ENCODE assay signal across 18 mouse cellular contexts in genomic region chr3:145790233-145790632, GRCm38 (mm10). TPM values are rescaled to one million over a fixed set of nuclear protein-coding genes. Genes with fewer than 3 reads are reported as not detected.
DNase-seq lines count a peak whose midpoint lies in the region; ATAC-seq lines count a peak whose summit lies in the region.
"Had no signal": no experiment of that assay in that cellular context is flagged by ENCODE, and none has a peak within 500 bp of the region (broad histone marks: within the 10 kb centered on the region; RNA-seq: fewer than 3 reads in every experiment).

No protein-coding gene starts in this region.

- ATAC-seq in kidney, embryonic 15.5 days (replicated peaks; ENCODE audit: low FRiP score): peak; percentile 82
- peak; percentile 8; the same call in 1 of the 2 replicates for ATAC-seq in liver, embryonic 13.5 days (ENCODE audit: low read depth)

- H3K4me3 ChIP-seq in heart, embryonic 10.5 days: no peak overlapping the region
- H3K4me3 ChIP-seq in kidney, embryonic 15.5 days (replicated peaks): no peak overlapping the region
- no peak overlapping the region for H3K4me3 ChIP-seq in liver, embryonic 13.5 days (replicated peaks)
- H3K4me3 ChIP-seq: embryonic facial prominence, embryonic 13.5 days; hindbrain, embryonic 12.5 days; left cerebral cortex, adult 2 months; midbrain, embryonic 10.5 days; neural tube, embryonic 15.5 days had no signal

- WGBS in heart, embryonic 10.5 days: 46% methylated on average over 3 of the region's 3 CpGs
- WGBS in kidney, embryonic 15.5 days: 34% methylated on average over 3 of the region's 3 CpGs
- 61% methylated on average over 3 of the region's 3 CpGs for WGBS in liver, embryonic 13.5 days (ENCODE audit: insufficient replicate concordance)

- H3K9me3 ChIP-seq in heart, embryonic 10.5 days: no peaks in the 10 kb centered on the region
- no peaks in the 10 kb centered on the region for H3K9me3 ChIP-seq in kidney, embryonic 15.5 days (replicated peaks)
- H3K9me3 ChIP-seq in liver, embryonic 13.5 days (replicated peaks): no peaks in the 10 kb centered on the region
- H3K9me3 ChIP-seq: embryonic facial prominence, embryonic 13.5 days; hindbrain, embryonic 12.5 days; neural tube, embryonic 15.5 days had no signal

- H3K4me2 ChIP-seq in kidney, embryonic 15.5 days: no peak overlapping the region
- no peak overlapping the region for H3K4me2 ChIP-seq in liver, embryonic 13.5 days
- H3K4me2 ChIP-seq: embryonic facial prominence, embryonic 13.5 days; hindbrain, embryonic 12.5 days; neural tube, embryonic 15.5 days had no signal

- no peaks in the 10 kb centered on the region for H3K36me3 ChIP-seq in heart, embryonic 10.5 days
- no peaks in the 10 kb centered on the region for H3K36me3 ChIP-seq in kidney, embryonic 15.5 days
- no peaks in the 10 kb centered on the region for H3K36me3 ChIP-seq in liver, embryonic 13.5 days
- H3K36me3 ChIP-seq: embryonic facial prominence, embryonic 13.5 days; G1E; hindbrain, embryonic 12.5 days; midbrain, embryonic 10.5 days; neural tube, embryonic 15.5 days had no signal

- DNase-seq in heart, embryonic 10.5 days (ENCODE audit: low spot score): no peak
- no peak for DNase-seq in heart, postnatal 10 days
- no peak for DNase-seq in kidney, postnatal 36 days
- peak; percentile 16 for DNase-seq in gastrocnemius, postnatal 14 days
- DNase-seq in liver, embryonic 13.5 days: no peak
- no peak for DNase-seq in left cerebral cortex, postnatal 14 days (ENCODE audit: low spot score in 2 of 2)
- DNase-seq: adrenal gland, adult 8-10 months; cerebellum, adult 18-20 months; kidney, adult 2 months; lung, postnatal 36 days; retina, postnatal 1 day had no signal

- H3K27ac ChIP-seq in heart, embryonic 10.5 days: peak overlapping the region; percentile 48; the same call in 1 of the 2 replicates
- peak overlapping the region; percentile 15; the same call in 1 of the 2 replicates for H3K27ac ChIP-seq in kidney, embryonic 15.5 days
- peak overlapping the region; percentile 13; the same call in 1 of the 2 replicates for H3K27ac ChIP-seq in liver, embryonic 13.5 days
- H3K27ac ChIP-seq: embryonic facial prominence, embryonic 13.5 days; hindbrain, embryonic 12.5 days; left cerebral cortex, adult 2 months; midbrain, embryonic 10.5 days; neural tube, embryonic 15.5 days had no signal

- intact Hi-C loops in heart, postnatal 10 days (cut with DNase I): no loop called here
- intact Hi-C loops in gastrocnemius, postnatal 14 days (cut with DNase I; ENCODE audit: low total_unique reads): no loop called here
- intact Hi-C loops in left cerebral cortex, postnatal 14 days (cut with DNase I): no loop called here

- no peak overlapping the region for H3K9ac ChIP-seq in kidney, embryonic 15.5 days
- H3K9ac ChIP-seq in liver, embryonic 13.5 days: no peak overlapping the region
- H3K9ac ChIP-seq: embryonic facial prominence, embryonic 13.5 days; hindbrain, embryonic 12.5 days; neural tube, embryonic 15.5 days had no signal

- no peaks in the 10 kb centered on the region for H3K27me3 ChIP-seq in heart, embryonic 10.5 days (ENCODE audit: insufficient read depth, poor library complexity, severe bottlenecking)
- no peaks in the 10 kb centered on the region for H3K27me3 ChIP-seq in kidney, embryonic 15.5 days
- H3K27me3 ChIP-seq in liver, embryonic 13.5 days: no peaks in the 10 kb centered on the region
- H3K27me3 ChIP-seq: embryonic facial prominence, embryonic 13.5 days; hindbrain, embryonic 12.5 days; neural tube, embryonic 15.5 days had no signal

- peaks cover 21% of the 10 kb centered on the region for H3K4me1 ChIP-seq in heart, embryonic 10.5 days
- H3K4me1 ChIP-seq in kidney, embryonic 15.5 days: peaks cover 26% of the 10 kb centered on the region
- peaks cover 15% of the 10 kb centered on the region for H3K4me1 ChIP-seq in liver, embryonic 13.5 days (replicated peaks)
- H3K4me1 ChIP-seq: hindbrain, embryonic 12.5 days; midbrain, embryonic 10.5 days had no signal

RNA-seq across cellular contexts. Expression of gene Ddah1, which starts 31.8 kb away (rescaled TPM):
- polyA plus RNA-seq in heart, embryonic 10.5 days (2016; fragmentation: Nextera tagmentation; extraction: Ambion mirVana): 55.0 and 56.3 TPM in 2 replicates
- total RNA-seq in heart, postnatal 10 days (2021): 10 to 100 TPM; 10.6 to 13.6 TPM
- 71.2 and 76.1 TPM in 2 replicates for polyA plus RNA-seq in kidney, embryonic 15.5 days (2015; fragmentation: Nextera tagmentation; extraction: Ambion mirVana)
- 1 to 10 TPM; 6.7 to 9.6 TPM for total RNA-seq in gastrocnemius, postnatal 14 days (2021)
- 37.6 and 39.3 TPM in 2 replicates for polyA plus RNA-seq in liver, embryonic 13.5 days (2015; fragmentation: Nextera tagmentation; extraction: Ambion mirVana)
- 10 to 100 TPM; 72.2 to 73.3 TPM for total RNA-seq in left cerebral cortex, postnatal 14 days (2021)
- polyA plus RNA-seq: G1E had no signal

Comparison
In these comparisons a context has a peak if more than half of its experiments do, and no peak if none do; other contexts are left out.
1. RNA of gene Ddah1, which starts 31.8 kb away (total RNA-seq): 72.2 to 73.3 TPM in left cerebral cortex, postnatal 14 days; 10.6 to 13.6 TPM in heart, postnatal 10 days and 6.7 to 9.6 TPM in gastrocnemius, postnatal 14 days; every median in the first group is over 4 times any median in the second.
2. Peak in every context shown above with its lines, with median percentiles within 50 percentile points of each other: H3K27ac ChIP-seq.